Mouse (Mus musculus): ENCODE data around the gene Tenm2. TPM values are rescaled to one million over a fixed set of nuclear protein-coding genes. Genes with fewer than 3 reads are reported as not detected.

Tenm2 gene
- polyA plus RNA-seq, 1 experiment from 2014 or later, result 0.12 TPM

DNA sequence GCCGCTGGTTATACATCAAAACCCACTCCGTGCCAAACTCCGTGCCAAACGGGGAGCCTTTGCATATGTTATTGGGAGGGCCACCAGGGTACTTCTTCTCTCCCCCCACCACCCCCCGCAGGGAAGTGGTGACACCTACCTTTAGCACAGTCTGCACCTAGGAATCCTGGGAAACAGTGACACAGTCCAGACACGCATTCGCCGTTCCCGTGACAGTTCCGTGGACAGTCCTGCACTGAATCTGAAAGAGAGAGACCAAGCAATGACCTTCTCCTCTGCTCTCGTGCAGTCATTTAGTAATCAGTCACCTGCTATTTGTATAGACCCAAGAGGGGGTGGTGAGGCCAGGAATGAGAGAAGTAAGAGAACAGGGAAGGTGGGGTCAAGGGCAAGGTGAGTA is 1072.2 kb downstream of the Tenm2 start:
- Histone ChIP-seq H3K27me3 (replicated peaks; ENCODE audit: control insufficient read depth, insufficient read depth, low read length) (no peaks in the 10 kb centered on the region), H3K9ac (ENCODE audit: low read depth, low read length) (no peak overlapping the region), H3K4me1 (replicated peaks; ENCODE audit: control insufficient read depth, insufficient read depth, low read length) (no peaks in the 10 kb centered on the region), H3K4me3 (ENCODE audit: low read depth, low read length) (no peak overlapping the region), H3K27ac (ENCODE audit: low read depth, low read length) (no peak overlapping the region), H3K36me3 (ENCODE audit: control insufficient read depth, insufficient read depth) (no peaks in the 10 kb centered on the region), H3K4me2 (replicated peaks; ENCODE audit: low read depth) (no peak overlapping the region), H3K9me3 (ENCODE audit: control insufficient read depth) (no peaks in the 10 kb centered on the region)
- TF ChIP-seq CTCF (IDR thresholded peaks at IDR 0.05; ENCODE audit: low read depth), result no peak
- ATAC-seq, result no peak
- 74% methylated on average over 11 of the region's 11 CpGs for WGBS

GRCm38 (mm10) chr11:36161765-36162321 is 1073.9 kb downstream of the Tenm2 start:
- TF ChIP-seq CTCF (IDR thresholded peaks at IDR 0.05; ENCODE audit: low read depth), result no peak
- Histone ChIP-seq H3K4me2 (replicated peaks; ENCODE audit: low read depth) (no peak overlapping the region), H3K4me1 (replicated peaks; ENCODE audit: control insufficient read depth, insufficient read depth, low read length) (no peaks in the 10 kb centered on the region), H3K27me3 (replicated peaks; ENCODE audit: control insufficient read depth, insufficient read depth, low read length) (no peaks in the 10 kb centered on the region), H3K27ac (ENCODE audit: low read depth, low read length) (no peak overlapping the region), H3K9me3 (ENCODE audit: control insufficient read depth) (no peaks in the 10 kb centered on the region), H3K36me3 (ENCODE audit: control insufficient read depth, insufficient read depth) (no peaks in the 10 kb centered on the region), H3K9ac (ENCODE audit: low read depth, low read length) (no peak overlapping the region), H3K4me3 (ENCODE audit: low read depth, low read length) (no peak overlapping the region)
- ATAC-seq, result no peak
- WGBS, result 64% methylated on average over 10 of the region's 10 CpGs

GRCm38 (mm10) chr11:36153450-36153849 is 1082.3 kb downstream of the Tenm2 start:
- WGBS, result 57% methylated on average over 5 of the region's 5 CpGs
- Histone ChIP-seq H3K9ac (ENCODE audit: low read depth, low read length) (no peak overlapping the region), H3K27me3 (replicated peaks; ENCODE audit: control insufficient read depth, insufficient read depth, low read length) (no peaks in the 10 kb centered on the region), H3K4me1 (replicated peaks; ENCODE audit: control insufficient read depth, insufficient read depth, low read length) (no peaks in the 10 kb centered on the region), H3K27ac (ENCODE audit: low read depth, low read length) (no peak overlapping the region), H3K4me3 (ENCODE audit: low read depth, low read length) (no peak overlapping the region), H3K4me2 (replicated peaks; ENCODE audit: low read depth) (no peak overlapping the region), H3K9me3 (ENCODE audit: control insufficient read depth) (no peaks in the 10 kb centered on the region), H3K36me3 (ENCODE audit: control insufficient read depth, insufficient read depth) (no peaks in the 10 kb centered on the region)
- ATAC-seq, result no peak
- no peak for TF ChIP-seq CTCF (IDR thresholded peaks at IDR 0.05; ENCODE audit: low read depth)

- no peak for TF ChIP-seq CTCF (IDR thresholded peaks at IDR 0.05; ENCODE audit: low read depth)
- no peaks in the 10 kb centered on the region for H3K4me1 ChIP-seq (replicated peaks; ENCODE audit: control insufficient read depth, insufficient read depth, low read length)
- H3K4me2 ChIP-seq (replicated peaks; ENCODE audit: low read depth), result no peak overlapping the region
- ATAC-seq, result no peak
- H3K27me3 ChIP-seq (replicated peaks; ENCODE audit: control insufficient read depth, insufficient read depth, low read length), result no peaks in the 10 kb centered on the region
- no peak overlapping the region for H3K27ac ChIP-seq (ENCODE audit: low read depth, low read length)
- H3K4me3 ChIP-seq (ENCODE audit: low read depth, low read length), result no peak overlapping the region
- WGBS, result 16% methylated on average over 9 of the region's 9 CpGs
- H3K36me3 ChIP-seq (ENCODE audit: control insufficient read depth, insufficient read depth), result no peaks in the 10 kb centered on the region
- no peaks in the 10 kb centered on the region for H3K9me3 ChIP-seq (ENCODE audit: control insufficient read depth)
- H3K9ac ChIP-seq (ENCODE audit: low read depth, low read length), result no peak overlapping the region
These were observed 1082.8 kb downstream of the Tenm2 start for GRCm38 (mm10) chr11:36153011-36153410.

- ATAC-seq, result no peak
- H3K9me3 ChIP-seq (ENCODE audit: control insufficient read depth), result no peaks in the 10 kb centered on the region
- H3K9ac ChIP-seq (ENCODE audit: low read depth, low read length), result no peak overlapping the region
- no peak overlapping the region for H3K4me2 ChIP-seq (replicated peaks; ENCODE audit: low read depth)
- no peaks in the 10 kb centered on the region for H3K4me1 ChIP-seq (replicated peaks; ENCODE audit: control insufficient read depth, insufficient read depth, low read length)
- no peak overlapping the region for H3K27ac ChIP-seq (ENCODE audit: low read depth, low read length)
- H3K27me3 ChIP-seq (replicated peaks; ENCODE audit: control insufficient read depth, insufficient read depth, low read length), result no peaks in the 10 kb centered on the region
- H3K36me3 ChIP-seq (ENCODE audit: control insufficient read depth, insufficient read depth), result no peaks in the 10 kb centered on the region
- WGBS, result 14% methylated on average over 6 of the region's 6 CpGs
- TF ChIP-seq CTCF (IDR thresholded peaks at IDR 0.05; ENCODE audit: low read depth), result no peak
- no peak overlapping the region for H3K4me3 ChIP-seq (ENCODE audit: low read depth, low read length)
These were observed 1083.5 kb downstream of the Tenm2 start for GRCm38 (mm10) chr11:36152226-36152625.

GRCm38 (mm10) chr11:36149092-36149491 is 1086.7 kb downstream of the Tenm2 start:
- Histone ChIP-seq H3K27ac (ENCODE audit: low read depth, low read length) (no peak overlapping the region), H3K9me3 (ENCODE audit: control insufficient read depth) (no peaks in the 10 kb centered on the region), H3K36me3 (ENCODE audit: control insufficient read depth, insufficient read depth) (no peaks in the 10 kb centered on the region), H3K4me2 (replicated peaks; ENCODE audit: low read depth) (no peak overlapping the region), H3K9ac (ENCODE audit: low read depth, low read length) (no peak overlapping the region), H3K4me3 (ENCODE audit: low read depth, low read length) (no peak overlapping the region), H3K4me1 (replicated peaks; ENCODE audit: control insufficient read depth, insufficient read depth, low read length) (no peaks in the 10 kb centered on the region), H3K27me3 (replicated peaks; ENCODE audit: control insufficient read depth, insufficient read depth, low read length) (no peaks in the 10 kb centered on the region)
- 72% methylated on average over 3 of the region's 3 CpGs for WGBS
- TF ChIP-seq CTCF (IDR thresholded peaks at IDR 0.05; ENCODE audit: low read depth), result no peak
- no peak for ATAC-seq

DNA sequence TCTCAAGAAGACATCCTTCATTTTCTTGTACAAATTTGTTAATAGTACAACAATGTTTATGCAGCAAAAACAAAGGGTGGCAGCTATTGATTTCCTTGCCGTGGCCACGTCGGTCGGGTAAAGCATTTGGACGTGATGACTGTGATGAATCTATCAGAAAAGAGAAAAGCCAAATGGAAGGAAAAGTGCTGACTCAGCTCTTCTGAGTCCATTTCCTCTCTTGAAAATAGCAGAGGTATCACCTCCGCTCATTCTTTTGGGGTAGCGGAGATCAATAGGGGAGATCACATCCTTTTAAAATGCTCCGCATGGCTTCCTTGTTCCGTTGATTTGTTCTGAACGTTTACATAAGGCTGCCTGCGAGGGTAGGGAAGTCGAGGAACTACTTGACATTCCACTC is 1090.7 kb downstream of the Tenm2 start:
- Histone ChIP-seq H3K27me3 (replicated peaks; ENCODE audit: control insufficient read depth, insufficient read depth, low read length) (no peaks in the 10 kb centered on the region), H3K27ac (ENCODE audit: low read depth, low read length) (no peak overlapping the region), H3K9me3 (ENCODE audit: control insufficient read depth) (no peaks in the 10 kb centered on the region), H3K9ac (ENCODE audit: low read depth, low read length) (no peak overlapping the region), H3K4me3 (ENCODE audit: low read depth, low read length) (no peak overlapping the region), H3K4me2 (replicated peaks; ENCODE audit: low read depth) (no peak overlapping the region), H3K4me1 (replicated peaks; ENCODE audit: control insufficient read depth, insufficient read depth, low read length) (no peaks in the 10 kb centered on the region), H3K36me3 (ENCODE audit: control insufficient read depth, insufficient read depth) (no peaks in the 10 kb centered on the region)
- no peak for ATAC-seq
- no peak for TF ChIP-seq CTCF (IDR thresholded peaks at IDR 0.05; ENCODE audit: low read depth)
- 56% methylated on average over 12 of the region's 12 CpGs for WGBS

Data from intestine, postnatal 0 days (tissue).